Mouse (Mus musculus) neural tube, embryonic 11.5 days (tissue): Measurements from ENCODE around the gene Adat3. TPM values are rescaled to one million over a fixed set of nuclear protein-coding genes. Genes with fewer than 3 reads are reported as not detected.

ENCODE experiments used
- ATAC-seq: fragments of 200-750 bp; cut with Nextera tagmentation; 2 replicates; pipeline ENCODE4 v1.8.0; 2017; ENCODE audit warnings: moderate number of reproducible peaks, mild to moderate bottlenecking, moderate TSS enrichment, moderate library complexity; ENCODE audit not compliant: insufficient read depth, low FRiP score, low TSS enrichment
- DNase-seq: peaks from one replicate; pipeline ENCODE4 v3.0.0-alpha.2; 2015; ENCODE audit warnings: low spot score
- H3K27ac ChIP-seq: fragments of 300-500 bp; sonication (generic); 2 replicates; pipeline ENCODE4 v1.5.1; 2014; ENCODE audit warnings: low read depth, mild to moderate bottlenecking, low read length
- H3K27me3 ChIP-seq: fragments of 300-500 bp; sonication (generic); 2 replicates; pipeline ENCODE4 v1.6.1; 2014; ENCODE audit warnings: mild to moderate bottlenecking, low read length, mixed read lengths; ENCODE audit not compliant: control insufficient read depth, insufficient read depth
- H3K36me3 ChIP-seq: fragments of 300-500 bp; sonication (generic); 2 replicates; pipeline ENCODE4 v1.6.1; 2014; ENCODE audit warnings: mild to moderate bottlenecking, low read length, moderate library complexity, mixed read lengths; ENCODE audit not compliant: control insufficient read depth, insufficient read depth
- H3K4me1 ChIP-seq: fragments of 300-500 bp; sonication (generic); 2 replicates; pipeline ENCODE4 v1.6.1; 2014; ENCODE audit warnings: low read length, mixed read lengths; ENCODE audit not compliant: control insufficient read depth, insufficient read depth
- H3K4me2 ChIP-seq: fragments of 300-500 bp; sonication (generic); 2 replicates; pipeline ENCODE4 v1.6.1; 2014; ENCODE audit warnings: low read depth, mild to moderate bottlenecking, moderate library complexity
- H3K4me3 ChIP-seq: fragments of 300-500 bp; sonication (generic); 2 replicates; pipeline ENCODE4 v1.5.1; 2014; ENCODE audit warnings: low read depth, low read length
- H3K9ac ChIP-seq: fragments of 300-500 bp; sonication (generic); 2 replicates; pipeline ENCODE4 v1.6.1; 2014; ENCODE audit warnings: mild to moderate bottlenecking, low read length
- H3K9me3 ChIP-seq: fragments of 300-500 bp; sonication (generic); 2 replicates; pipeline ENCODE4 v1.6.1; 2016; ENCODE audit warnings: low read length; ENCODE audit not compliant: control insufficient read depth
- WGBS: fragments of 180-500 bp; shearing (Covaris S2); extraction: QIAGEN DNeasy Blood & Tissue Kit; methylation state at CpG from one replicate; pipeline ENCODE4 v1.1.7; 2014; 5-methylcytosine and 5-hydroxymethylcytosine counted together
- polyA plus RNA-seq: library from polyadenylated mRNA; unstranded; fragments of >200 nt; fragmentation: Nextera tagmentation; extraction: Ambion mirVana; gene quantifications from 2 replicates; pipeline ENCODE4 v1.2.1, GENCODE M21; 2014

Adat3 gene
- polyA plus RNA-seq, 1 experiment from 2014 or later = 8.0 TPM

DNA sequence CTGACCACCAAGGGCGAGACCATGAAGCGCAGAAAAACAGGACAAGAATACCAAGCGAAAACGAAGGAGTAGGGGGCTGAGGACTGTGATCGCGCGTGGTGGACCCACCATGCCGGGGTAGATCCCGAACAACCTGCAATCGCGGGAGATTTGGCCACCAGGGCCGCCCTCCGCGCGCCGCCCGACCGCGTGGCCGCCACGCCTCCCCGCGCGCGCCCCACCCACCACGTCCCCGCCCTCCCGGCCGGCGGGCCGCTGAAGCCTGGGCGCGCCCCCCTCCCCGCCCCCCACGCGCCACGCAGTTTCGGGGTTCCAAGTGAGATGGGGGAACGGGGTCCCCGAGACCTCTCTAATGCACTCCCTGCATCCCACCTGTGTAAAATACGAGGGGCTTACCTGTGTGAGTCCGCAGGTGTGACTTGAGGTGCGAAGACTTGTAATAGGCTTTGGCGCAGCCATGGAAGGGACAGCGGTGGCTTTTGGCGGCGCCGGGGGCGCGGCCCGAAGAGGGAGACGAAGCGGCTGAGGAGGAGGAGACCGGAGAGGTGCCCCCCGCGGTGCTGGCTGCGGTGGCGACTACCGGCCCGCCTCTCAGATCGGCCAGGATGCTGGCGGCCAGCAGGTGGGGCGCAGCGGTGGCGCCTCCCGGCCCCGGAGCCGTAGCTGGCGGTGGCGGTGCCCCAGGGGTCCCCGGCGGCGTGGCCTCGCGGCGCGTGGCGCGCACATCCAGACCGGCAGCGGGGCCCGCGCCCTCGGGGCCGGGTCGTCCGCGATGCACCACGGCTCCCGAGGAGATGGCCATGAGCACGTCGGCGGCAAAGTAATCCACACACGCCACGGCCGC lies 26.1 kb upstream of the Adat3 start:
- Histone ChIP-seq H3K27ac (peak overlapping the region; percentile 21), H3K4me3 (peak overlapping the region; percentile 78), H3K4me1 (peaks cover 12% of the 10 kb centered on the region), H3K36me3 (no peaks in the 10 kb centered on the region), H3K4me2 (peak overlapping the region; percentile 98), H3K9ac (peak overlapping the region; percentile 74), H3K9me3 (no peaks in the 10 kb centered on the region), H3K27me3 (no peaks in the 10 kb centered on the region)
- DNase-seq = peak; percentile 52
- peak; percentile 3; the same call in 1 of the 2 replicates for ATAC-seq
- under 1% methylated on average over 49 of the region's 96 CpGs for WGBS

DNA sequence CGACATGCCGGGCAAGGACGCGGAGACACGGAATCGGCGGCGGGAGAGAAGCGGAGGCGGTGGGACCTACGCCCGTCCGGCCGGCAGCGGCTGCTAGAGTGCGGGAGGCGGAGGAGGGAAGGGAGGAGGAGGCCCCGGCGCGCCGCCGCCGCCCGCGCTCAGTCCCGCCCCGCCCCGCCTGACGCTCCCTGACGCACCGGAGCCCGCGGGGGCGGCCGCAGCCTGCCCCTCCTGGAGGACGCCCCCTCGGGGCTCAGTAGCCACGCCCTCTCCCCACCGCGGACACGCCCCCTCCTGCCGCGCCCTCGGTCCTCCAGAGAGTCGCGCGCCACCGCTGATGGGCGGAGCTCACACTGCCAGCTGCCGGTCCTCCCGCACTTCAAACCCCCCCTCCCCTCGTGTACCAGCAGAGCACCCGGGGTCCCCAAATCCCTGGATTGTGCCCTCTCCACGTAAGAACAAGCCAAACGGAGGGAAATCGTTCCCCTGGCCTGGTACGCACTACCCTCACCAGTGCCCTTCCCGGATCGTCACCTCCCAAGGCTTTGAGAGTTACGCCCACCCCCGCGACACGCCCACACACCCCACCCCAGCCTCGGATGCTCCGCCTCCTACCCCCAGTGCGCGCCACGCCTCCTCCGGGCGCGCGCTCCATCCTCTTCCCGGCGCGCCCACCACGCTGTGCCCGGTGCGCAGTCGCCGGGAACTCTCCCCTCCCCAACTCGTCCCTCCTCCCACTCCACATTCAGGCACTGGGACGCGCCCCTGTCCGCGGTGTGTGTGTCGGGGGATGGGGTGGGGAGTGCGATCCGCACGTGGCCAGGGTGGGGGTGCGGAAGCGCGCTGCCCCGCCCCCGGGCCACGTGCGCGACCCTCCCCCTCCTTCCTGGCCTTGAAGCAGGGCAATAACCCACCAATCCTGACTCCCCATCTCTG lies 25.2 kb upstream of the Adat3 start, which contains the start of gene Klf16:
TSS of gene Klf16 (minus strand) at position 127 of the 936 bp plus-strand sequence.
- ATAC-seq (peak; percentile 82), DNase-seq (peak; percentile 95)
- no peaks in the 10 kb centered on the region for H3K27me3 ChIP-seq
- no peaks in the 10 kb centered on the region for H3K9me3 ChIP-seq
- WGBS = under 1% methylated on average over 63 of the region's 97 CpGs
- no peaks in the 10 kb centered on the region for H3K36me3 ChIP-seq
- peak within 1 kb of the TSS; percentile 21 for H3K27ac ChIP-seq
- peak within 1 kb of the TSS; percentile 98 for H3K4me2 ChIP-seq
- H3K4me1 ChIP-seq = peaks cover 11% of the 10 kb centered on the region
- peak within 1 kb of the TSS; percentile 78 for H3K4me3 ChIP-seq
- H3K9ac ChIP-seq = peak within 1 kb of the TSS; percentile 74

DNA sequence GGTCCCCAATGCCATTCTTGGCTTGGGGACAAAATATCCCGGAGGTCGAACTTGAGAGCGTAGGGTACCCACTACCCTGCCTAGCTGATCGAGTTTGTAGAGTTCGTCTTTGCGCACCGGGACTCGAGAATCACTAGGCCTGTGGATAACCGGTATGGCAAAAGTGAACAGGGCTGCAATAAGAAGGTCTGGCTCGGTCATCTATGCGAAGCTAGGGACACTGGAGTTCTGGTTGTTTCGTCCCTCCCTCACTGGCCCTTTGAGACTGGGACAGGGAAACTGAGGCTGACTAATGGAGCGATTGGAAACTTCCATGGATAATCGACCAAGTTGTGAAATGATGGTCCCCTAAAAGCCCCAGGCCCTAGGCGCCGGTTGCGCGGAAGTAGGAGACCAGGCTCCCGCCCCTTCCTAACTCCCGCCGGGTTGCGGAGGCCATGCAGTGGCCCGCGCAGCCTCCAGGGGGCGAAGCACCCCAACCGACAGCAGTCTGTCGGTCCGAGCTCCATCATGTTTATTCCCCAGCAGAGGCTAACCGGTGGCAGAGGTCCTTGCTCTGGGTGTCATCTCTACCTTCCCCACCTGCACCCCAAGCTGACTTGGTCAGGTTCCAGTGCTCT lies 24.4 kb upstream of the Adat3 start:
- H3K4me1 ChIP-seq = peaks cover 11% of the 10 kb centered on the region

DNA sequence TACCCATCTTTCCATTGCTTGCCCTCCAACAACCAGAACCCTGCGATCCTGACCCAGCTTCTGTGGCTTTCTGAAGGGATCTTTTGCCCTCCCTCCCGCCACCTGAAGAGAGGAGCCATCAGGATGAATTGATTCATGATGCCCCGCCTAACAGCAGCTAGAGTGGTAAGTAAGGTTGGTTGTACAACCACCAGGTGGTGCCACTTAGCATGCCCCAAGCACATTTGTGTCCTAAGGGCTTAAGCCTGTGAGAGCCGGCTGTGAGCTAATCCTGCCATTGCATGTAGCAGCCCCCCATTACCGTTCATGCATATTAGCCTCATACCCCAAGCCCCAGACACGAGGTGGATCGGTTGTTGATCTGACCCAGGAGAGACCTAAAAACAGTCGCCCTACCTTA lies 23.8 kb upstream of the Adat3 start:
- DNase-seq = no peak
- H3K27me3 ChIP-seq = no peaks in the 10 kb centered on the region
- 8% methylated on average over 8 of the region's 8 CpGs for WGBS
- H3K36me3 ChIP-seq = no peaks in the 10 kb centered on the region
- peak overlapping the region; percentile 98 for H3K4me2 ChIP-seq
- no peak overlapping the region for H3K9ac ChIP-seq
- peak overlapping the region; percentile 78; the same call in 1 of the 2 replicates for H3K4me3 ChIP-seq
- no peak for ATAC-seq
- peaks cover 8% of the 10 kb centered on the region for H3K4me1 ChIP-seq
- H3K27ac ChIP-seq = no peak overlapping the region
- H3K9me3 ChIP-seq = no peaks in the 10 kb centered on the region

More for the DNA sequence above, 24.4 kb upstream of the Adat3 start:
- DNase-seq (peak; percentile 86), ATAC-seq (peak; percentile 48)
- peak overlapping the region; percentile 98 for H3K4me2 ChIP-seq
- no peaks in the 10 kb centered on the region for H3K36me3 ChIP-seq
- WGBS = under 1% methylated on average over 29 of the region's 29 CpGs
- peak overlapping the region; percentile 78 for H3K4me3 ChIP-seq
- no peaks in the 10 kb centered on the region for H3K9me3 ChIP-seq
- peak overlapping the region; percentile 74 for H3K9ac ChIP-seq
- peak overlapping the region; percentile 21 for H3K27ac ChIP-seq
- no peaks in the 10 kb centered on the region for H3K27me3 ChIP-seq

DNA sequence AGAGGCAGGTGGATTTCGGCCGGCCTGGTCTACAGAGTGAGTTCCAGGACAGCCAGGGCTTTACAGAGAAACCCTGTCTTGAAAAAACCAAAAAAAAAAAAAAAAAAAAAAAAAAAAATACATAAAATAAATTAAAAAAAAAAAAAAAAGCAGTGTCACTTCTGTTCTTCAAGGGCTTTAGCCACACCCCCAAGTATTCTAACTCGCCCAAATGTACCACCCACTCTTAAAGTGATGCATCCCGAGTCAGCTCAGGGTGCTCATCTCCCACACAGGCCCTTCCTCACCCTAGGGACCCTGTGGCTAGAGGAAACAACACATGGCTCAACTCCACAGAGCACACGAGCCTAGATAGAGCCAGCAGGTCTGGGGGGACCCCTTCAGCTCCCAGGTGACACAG lies 19.6 kb upstream of the Adat3 start:
- H3K4me1 ChIP-seq = peaks cover 2% of the 10 kb centered on the region; the same call in 1 of the 2 replicates
- H3K9me3 ChIP-seq = no peaks in the 10 kb centered on the region
- no peak overlapping the region for H3K4me2 ChIP-seq
- DNase-seq (no peak), ATAC-seq (no peak)
- H3K9ac ChIP-seq = no peak overlapping the region
- 89% methylated on average over 5 of the region's 5 CpGs for WGBS
- H3K4me3 ChIP-seq = no peak overlapping the region
- H3K27ac ChIP-seq = no peak overlapping the region
- H3K36me3 ChIP-seq = peaks cover 2% of the 10 kb centered on the region
- H3K27me3 ChIP-seq = no peaks in the 10 kb centered on the region

DNA sequence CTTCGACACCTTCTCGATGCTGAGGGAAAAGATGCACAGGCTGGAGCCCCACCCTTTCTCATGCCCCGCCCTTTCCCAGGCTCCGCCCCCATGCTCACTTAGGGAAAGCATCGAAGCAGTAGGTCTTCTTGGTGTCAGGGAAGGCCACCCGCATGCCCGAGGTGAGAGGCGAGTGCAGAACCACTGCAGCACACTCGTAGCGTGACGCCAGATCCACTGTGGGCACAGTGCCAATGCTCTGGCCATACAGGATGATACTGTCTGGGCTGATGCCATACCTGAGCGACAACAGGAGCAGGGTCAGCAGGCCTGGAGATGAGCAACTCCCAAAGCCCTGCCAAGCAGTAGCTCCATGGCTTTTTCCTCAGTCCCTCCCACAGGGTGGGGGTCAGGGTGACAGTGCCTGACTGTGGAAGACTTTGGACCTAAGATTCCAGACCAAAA lies 18.6 kb upstream of the Adat3 start:
- Histone ChIP-seq H3K4me2 (no peak overlapping the region), H3K27me3 (no peaks in the 10 kb centered on the region), H3K9me3 (no peaks in the 10 kb centered on the region), H3K9ac (no peak overlapping the region), H3K36me3 (peaks cover 2% of the 10 kb centered on the region), H3K27ac (no peak overlapping the region), H3K4me3 (no peak overlapping the region), H3K4me1 (peaks cover 9% of the 10 kb centered on the region)
- DNase-seq (no peak), ATAC-seq (no peak)
- WGBS = 72% methylated on average over 12 of the region's 12 CpGs

DNA sequence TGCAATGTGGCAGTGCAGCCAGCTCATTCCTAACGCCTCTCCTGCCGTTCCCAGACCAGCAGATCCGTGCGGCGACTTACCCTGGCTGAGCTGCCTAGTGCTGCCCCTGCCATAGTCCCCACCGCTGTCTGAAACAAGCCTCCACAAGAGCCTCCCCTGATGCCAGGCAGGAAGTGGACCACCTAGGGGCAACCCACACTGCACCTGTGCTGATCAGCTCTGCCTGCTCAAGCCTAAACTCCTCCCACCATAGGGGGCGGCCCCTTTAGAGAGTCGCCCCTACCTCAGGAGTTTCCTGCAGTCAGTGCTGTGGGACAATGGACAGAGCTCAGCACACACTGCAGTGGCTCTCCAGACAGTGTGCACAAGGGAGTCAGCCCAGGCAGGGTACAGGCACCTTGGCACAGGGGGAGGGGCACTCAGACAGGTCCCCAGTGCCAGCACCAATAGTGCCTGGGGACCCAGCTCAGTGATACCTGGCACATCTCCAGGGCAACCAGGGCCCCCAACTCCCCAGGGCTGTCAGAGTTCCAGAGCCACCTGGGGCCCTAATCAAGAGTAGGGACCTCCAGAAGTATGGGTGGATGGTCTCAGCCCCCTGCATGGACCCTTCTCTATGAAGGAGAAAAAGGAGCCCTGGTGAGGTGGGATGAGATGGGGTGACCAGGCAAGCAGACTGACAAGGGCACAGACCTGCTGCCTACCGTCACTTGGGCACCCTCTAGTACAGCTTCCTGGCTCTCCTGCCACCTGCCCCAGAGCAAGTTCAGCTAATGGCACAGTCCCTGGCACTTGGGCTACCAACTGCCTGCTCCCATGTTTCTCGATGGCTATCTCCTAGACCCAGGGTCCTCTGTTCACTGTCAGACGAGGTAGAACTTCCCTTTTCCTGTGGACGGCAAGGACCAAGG lies 17.8 kb upstream of the Adat3 start:
- no peak overlapping the region for H3K27ac ChIP-seq
- H3K9ac ChIP-seq = no peak overlapping the region
- no peak for ATAC-seq
- DNase-seq = no peak
- no peak overlapping the region for H3K4me3 ChIP-seq
- H3K9me3 ChIP-seq = no peaks in the 10 kb centered on the region
- WGBS = 82% methylated on average over 12 of the region's 12 CpGs
- no peak overlapping the region for H3K4me2 ChIP-seq
- no peaks in the 10 kb centered on the region for H3K27me3 ChIP-seq
- peaks cover 14% of the 10 kb centered on the region for H3K4me1 ChIP-seq
- peaks cover 2% of the 10 kb centered on the region for H3K36me3 ChIP-seq
